Mouse (Mus musculus) ES-E14 (cell line): ENCODE results near the gene Spon1. TPM values are rescaled to one million over a fixed set of nuclear protein-coding genes. Genes with fewer than 3 reads are reported as not detected.

Experiments
- DNase-seq: peaks from one replicate; pipeline ENCODE4 v3.0.0-alpha.2; 2013; ENCODE audit warnings: low read depth, low spot score
- H3K27ac ChIP-seq: 2 replicates; pipeline ENCODE4 v1.5.1; 2012; ENCODE audit warnings: low read depth, mild to moderate bottlenecking, low read length, moderate library complexity, mixed read lengths; ENCODE audit not compliant: poor library complexity, insufficient read depth, severe bottlenecking
- H3K36me3 ChIP-seq: 2 replicates; pipeline ENCODE4 v1.6.1; 2012; ENCODE audit warnings: mild to moderate bottlenecking, low read length, moderate library complexity, mixed read lengths; ENCODE audit not compliant: control insufficient read depth, poor library complexity, insufficient read depth, severe bottlenecking
- H3K4me1 ChIP-seq, 2 experiments: fragments of 150-350 bp in 1 of 2; sonication (generic) in 1 of 2; 2 replicates each; pipeline ENCODE4 v1.6.1; 2012; ENCODE audit warnings: low read length in 2 of 2, mild to moderate bottlenecking in 1 of 2, mixed read lengths in 1 of 2; ENCODE audit not compliant: control insufficient read depth in 2 of 2, insufficient read depth in 2 of 2, poor library complexity in 1 of 2
- H3K4me3 ChIP-seq, 2 experiments: fragments of 150-350 bp in 1 of 2; sonication (generic) in 1 of 2; 2 replicates each; pipeline ENCODE4 v1.5.1; 2012; ENCODE audit warnings: low read length in 2 of 2, low read depth in 1 of 2, mild to moderate bottlenecking in 1 of 2, mixed read lengths in 1 of 2; ENCODE audit not compliant: insufficient read depth in 1 of 2, poor library complexity in 1 of 2, severe bottlenecking in 1 of 2
- H3K9ac ChIP-seq: 2 replicates; pipeline ENCODE4 v1.6.1; 2012; ENCODE audit warnings: low read depth, mild to moderate bottlenecking, low read length, mixed read lengths; ENCODE audit not compliant: poor library complexity, insufficient read depth, severe bottlenecking
- H3K9me3 ChIP-seq: fragments of 150-350 bp; sonication (generic); 2 replicates; pipeline ENCODE4 v1.6.1; 2012; ENCODE audit warnings: low read depth, mild to moderate bottlenecking, low read length; ENCODE audit not compliant: control insufficient read depth, insufficient read depth
- CHD2 ChIP-seq: IDR thresholded peaks from 2 replicates; pipeline ENCODE4 v1.6.1; 2014; ENCODE audit warnings: mild to moderate bottlenecking, low read depth, low read length, inconsistent platforms
- HCFC1 ChIP-seq: IDR thresholded peaks from 2 replicates; pipeline ENCODE4 v1.6.1; 2012; ENCODE audit warnings: low read length, inconsistent platforms, borderline replicate concordance; ENCODE audit not compliant: insufficient read depth
- MAFK ChIP-seq: IDR thresholded peaks from 2 replicates; pipeline ENCODE4 v1.6.1; 2014; ENCODE audit warnings: mild to moderate bottlenecking, low read depth, low read length, inconsistent platforms; ENCODE audit not compliant: insufficient read depth
- ZC3H11A ChIP-seq: IDR thresholded peaks from 2 replicates; pipeline ENCODE4 v1.6.1; 2012; ENCODE audit warnings: low read depth, mild to moderate bottlenecking, inconsistent platforms, low read length, borderline replicate concordance
- ZNF384 ChIP-seq: IDR thresholded peaks from 2 replicates; pipeline ENCODE4 v1.6.1; 2012; ENCODE audit warnings: low read depth, low read length, inconsistent platforms
- in situ Hi-C, 2 experiments: fragments of 600-800 bp; cut with MboI; formaldehyde crosslinking; loops; one replicate each; pipeline ENCODE4 v1.15.1; 2025; ENCODE audit warnings: low sequenced_read_pairs in 2 of 2, inconsistent platforms in 1 of 2; ENCODE audit not compliant: unreplicated experiment in 2 of 2
- total RNA-seq: library from RNA; depleted of rRNA; stranded (reverse); fragments of 300-350 nt; gene quantifications from 2 replicates; pipeline ENCODE4 v1.2.3, GENCODE M21; 2012

The Spon1 gene
- total RNA-seq, 1 experiment, result 0.13 TPM

GRCm38 (mm10) chr7:113818116-113818515 is 52.3 kb downstream of the Spon1 start:
- no peak for TF ChIP-seq ZNF384
- TF ChIP-seq HCFC1, result no peak
- no peak for TF ChIP-seq CHD2
- no peak for TF ChIP-seq MAFK
- TF ChIP-seq ZC3H11A, result no peak
- no peaks in the 10 kb centered on the region for H3K9me3 ChIP-seq
- H3K9ac ChIP-seq, result no peak overlapping the region
- in situ Hi-C loops, result no loop called here
- H3K4me1 ChIP-seq, result no peaks in the 10 kb centered on the region
- no peak overlapping the region for H3K4me3 ChIP-seq
- no peaks in the 10 kb centered on the region for H3K36me3 ChIP-seq
- no peak overlapping the region for H3K27ac ChIP-seq
- DNase-seq, result no peak

- Histone ChIP-seq H3K4me1 (no peaks in the 10 kb centered on the region), H3K4me3 (no peak overlapping the region), H3K36me3 (no peaks in the 10 kb centered on the region), H3K9me3 (no peaks in the 10 kb centered on the region), H3K9ac (no peak overlapping the region), H3K27ac (no peak overlapping the region)
- TF ChIP-seq ZC3H11A (no peak), HCFC1 (no peak), MAFK (no peak), CHD2 (no peak), ZNF384 (no peak)
- DNase-seq, result no peak
- in situ Hi-C loops, result no loop called here
Observed at GRCm38 (mm10) chr7:113820213-113820612, 54.4 kb downstream of the Spon1 start.

- in situ Hi-C loops, result no loop called here
- H3K4me3 ChIP-seq, result no peak overlapping the region
- no peak overlapping the region for H3K27ac ChIP-seq
Observed at GRCm38 (mm10) chr7:113823026-113823425, 57.2 kb downstream of the Spon1 start.

GRCm38 (mm10) chr7:113824651-113825050 is 58.9 kb downstream of the Spon1 start:
- Histone ChIP-seq H3K4me1 (peaks cover 0 to 6% of the 10 kb centered on the region in 2 experiments; a peak in 1 of 4 replicates), H3K9ac (no peak overlapping the region), H3K27ac (no peak overlapping the region), H3K9me3 (no peaks in the 10 kb centered on the region), H3K36me3 (no peaks in the 10 kb centered on the region), H3K4me3 (no peak overlapping the region)
- TF ChIP-seq MAFK (no peak), ZC3H11A (no peak), HCFC1 (no peak), CHD2 (no peak), ZNF384 (no peak)
- no peak for DNase-seq
- in situ Hi-C loops, result no loop called here

More at GRCm38 (mm10) chr7:113823026-113823425, 57.2 kb downstream of the Spon1 start:
- DNase-seq, result no peak
- H3K9ac ChIP-seq, result no peak overlapping the region
- H3K9me3 ChIP-seq, result no peaks in the 10 kb centered on the region
- no peaks in the 10 kb centered on the region for H3K36me3 ChIP-seq
- H3K4me1 ChIP-seq, result peaks cover 0 to 4% of the 10 kb centered on the region in 2 experiments; a peak in 1 of 4 replicates
- TF ChIP-seq ZC3H11A (no peak), HCFC1 (no peak), CHD2 (no peak), ZNF384 (no peak), MAFK (no peak)
